Mouse (Mus musculus) kidney, adult 2 months (tissue): ENCODE results near the gene Gpr156.

Experiments used
- CTCF ChIP-seq: fragments of 200-500 bp; conservative IDR thresholded peaks from 2 replicates; pipeline ENCODE4 v1.5.1; 2011; ENCODE audit warnings: low read depth, mild to moderate bottlenecking, control low read depth, low read length, moderate library complexity, mixed read lengths; ENCODE audit not compliant: insufficient read depth, insufficient read length
- POLR2A ChIP-seq: fragments of 200-500 bp; IDR thresholded peaks from one replicate; pipeline ENCODE4 v1.6.1; 2011; ENCODE audit warnings: low read depth, low read length, control low read depth

DNA sequence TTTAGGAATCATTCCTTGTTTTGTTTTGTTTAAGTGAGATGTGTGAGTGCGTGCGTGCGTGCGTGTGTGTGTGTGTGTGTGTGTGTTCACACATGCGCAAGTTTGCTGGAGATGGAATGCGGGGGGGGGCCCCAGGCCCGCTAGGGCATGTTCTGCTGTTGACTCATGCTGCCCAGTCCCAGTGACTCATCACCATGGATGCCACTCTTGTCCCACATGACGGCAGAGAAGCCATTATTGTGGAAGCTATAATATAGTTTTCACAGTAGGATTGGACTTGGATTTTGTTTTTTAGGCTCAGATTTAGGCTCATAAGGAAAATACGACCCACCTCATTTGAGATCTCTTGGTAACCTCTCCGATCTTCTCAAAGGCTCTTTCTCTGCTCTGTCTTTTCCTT lies 24.0 kb downstream of the Gpr156 start:
- TF ChIP-seq POLR2A (no peak), CTCF (no peak)
